Mouse (Mus musculus) liver, postnatal 0 days (tissue): Measurements from ENCODE around the gene Foxs1. TPM values are rescaled to one million over a fixed set of nuclear protein-coding genes. Genes with fewer than 3 reads are reported as not detected.

Experiments
- ATAC-seq: fragments of 200-750 bp; cut with Nextera tagmentation; 2 replicates; pipeline ENCODE4 v1.8.0; 2017; ENCODE audit warnings: mild to moderate bottlenecking, moderate library complexity
- DNase-seq: peaks from one replicate; pipeline ENCODE4 v3.0.0-alpha.2; 2016
- H3K27ac ChIP-seq: fragments of 300-500 bp; sonication (generic); 2 replicates; pipeline ENCODE4 v1.5.1; 2014; ENCODE audit warnings: antibody characterized with exemption, moderate library complexity, mild to moderate bottlenecking, low read depth
- H3K27me3 ChIP-seq: fragments of 300-500 bp; sonication (generic); 2 replicates; pipeline ENCODE4 v1.6.1; 2014; ENCODE audit warnings: low read length, control low read depth, mixed read lengths; ENCODE audit not compliant: insufficient read depth
- H3K36me3 ChIP-seq: fragments of 300-500 bp; sonication (generic); replicated peaks from 2 replicates; pipeline ENCODE4 v1.6.1; 2014; ENCODE audit warnings: mild to moderate bottlenecking, control low read depth, low read length, moderate library complexity, mixed read lengths; ENCODE audit not compliant: insufficient read depth
- H3K4me1 ChIP-seq: fragments of 300-500 bp; sonication (generic); 2 replicates; pipeline ENCODE4 v1.6.1; 2014; ENCODE audit warnings: antibody characterized with exemption, mild to moderate bottlenecking, control low read depth; ENCODE audit not compliant: insufficient read depth
- H3K4me2 ChIP-seq: fragments of 300-500 bp; sonication (generic); 2 replicates; pipeline ENCODE4 v1.6.1; 2014; ENCODE audit warnings: low read depth, mild to moderate bottlenecking, low read length, moderate library complexity, mixed read lengths
- H3K4me3 ChIP-seq: fragments of 300-500 bp; sonication (generic); 2 replicates; pipeline ENCODE4 v1.5.1; 2014; ENCODE audit warnings: low read depth, low read length
- H3K9ac ChIP-seq: fragments of 300-500 bp; sonication (generic); replicated peaks from 2 replicates; pipeline ENCODE4 v1.6.1; 2014; ENCODE audit warnings: mild to moderate bottlenecking, moderate library complexity
- H3K9me3 ChIP-seq: fragments of 300-500 bp; sonication (generic); 2 replicates; pipeline ENCODE4 v1.6.1; 2016; ENCODE audit warnings: mild to moderate bottlenecking, control low read depth, low read length, mixed read lengths
- CTCF ChIP-seq: sonication (generic); IDR thresholded peaks from 2 replicates; pipeline ENCODE4 v1.5.1; 2016; ENCODE audit warnings: antibody characterized with exemption, low read depth
- EP300 ChIP-seq: IDR thresholded peaks from 2 replicates; pipeline ENCODE4 v1.6.1; 2016; ENCODE audit warnings: antibody characterized with exemption, low read depth, mild to moderate bottlenecking
- WGBS: fragments of 180-500 bp; shearing (Covaris S2); extraction: QIAGEN DNeasy Blood & Tissue Kit; methylation state at CpG from one replicate; pipeline ENCODE4 v1.1.7; 2014; ENCODE audit not compliant: insufficient replicate concordance; 5-methylcytosine and 5-hydroxymethylcytosine counted together
- polyA plus RNA-seq: library from polyadenylated mRNA; unstranded; fragments of >200 nt; fragmentation: Nextera tagmentation; extraction: Ambion mirVana; gene quantifications from 2 replicates; pipeline ENCODE4 v1.2.1, GENCODE M21; 2015

Foxs1 gene
- polyA plus RNA-seq, 1 experiment from 2014 or later = 0.74 TPM

DNA sequence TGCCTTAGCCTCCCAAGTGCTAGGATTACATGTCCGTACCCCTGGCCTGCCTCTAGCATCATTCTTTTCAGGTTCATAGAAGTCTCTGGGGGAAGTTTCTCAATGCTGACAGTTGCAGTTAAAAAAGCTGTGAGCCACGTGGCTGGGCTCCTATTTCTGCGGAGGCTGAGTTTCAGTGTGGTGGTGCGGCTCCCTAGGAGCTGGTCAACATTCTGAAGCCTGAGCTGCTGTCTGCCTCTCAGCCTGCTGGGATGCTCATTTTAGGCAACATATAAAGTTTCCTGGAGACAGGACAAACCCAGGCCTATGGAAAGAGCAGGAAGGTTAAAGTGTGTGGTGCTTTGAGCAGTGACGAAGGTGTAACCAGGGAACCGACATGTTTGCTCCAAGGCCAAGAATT, 34.0 kb downstream of the Foxs1 start:
- H3K27me3 ChIP-seq = no peaks in the 10 kb centered on the region
- no peak for DNase-seq
- no peak for ATAC-seq
- 77% methylated on average over 6 of the region's 6 CpGs for WGBS
- no peaks in the 10 kb centered on the region for H3K4me1 ChIP-seq
- no peaks in the 10 kb centered on the region for H3K9me3 ChIP-seq
- no peak overlapping the region for H3K4me3 ChIP-seq
- no peak overlapping the region for H3K9ac ChIP-seq
- H3K36me3 ChIP-seq = peaks cover 13% of the 10 kb centered on the region
- no peak overlapping the region for H3K4me2 ChIP-seq
- TF ChIP-seq EP300 (no peak), CTCF (no peak)
- H3K27ac ChIP-seq = no peak overlapping the region

DNA sequence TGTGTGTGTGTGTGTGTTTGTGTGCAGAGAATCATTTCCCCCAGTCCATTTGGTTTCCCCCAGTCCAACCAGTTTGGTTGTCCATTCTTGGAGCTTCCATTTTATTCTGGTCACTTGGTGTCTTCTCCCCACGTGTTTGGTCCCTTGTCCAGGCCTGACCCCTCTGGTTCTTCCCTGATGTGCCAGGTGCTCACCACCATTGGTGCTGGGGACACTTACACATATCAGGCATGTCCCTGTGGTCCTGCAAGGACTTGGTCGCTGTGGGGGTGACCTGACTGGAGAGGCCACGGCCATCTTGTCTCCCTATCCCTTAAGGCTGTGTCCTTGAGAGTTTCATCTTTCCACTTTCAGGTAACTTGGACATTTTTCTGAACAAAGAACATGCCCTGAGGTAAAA, 36.1 kb downstream of the Foxs1 start:
- H3K27ac ChIP-seq = no peak overlapping the region
- no peaks in the 10 kb centered on the region for H3K4me1 ChIP-seq
- H3K36me3 ChIP-seq = peaks cover 34% of the 10 kb centered on the region
- H3K27me3 ChIP-seq = no peaks in the 10 kb centered on the region
- no peak for ATAC-seq
- TF ChIP-seq EP300 (no peak), CTCF (no peak)
- no peak overlapping the region for H3K4me3 ChIP-seq
- DNase-seq = no peak
- WGBS = 80% methylated on average over 3 of the region's 3 CpGs
- H3K4me2 ChIP-seq = no peak overlapping the region
- no peak overlapping the region for H3K9ac ChIP-seq
- no peaks in the 10 kb centered on the region for H3K9me3 ChIP-seq

DNA sequence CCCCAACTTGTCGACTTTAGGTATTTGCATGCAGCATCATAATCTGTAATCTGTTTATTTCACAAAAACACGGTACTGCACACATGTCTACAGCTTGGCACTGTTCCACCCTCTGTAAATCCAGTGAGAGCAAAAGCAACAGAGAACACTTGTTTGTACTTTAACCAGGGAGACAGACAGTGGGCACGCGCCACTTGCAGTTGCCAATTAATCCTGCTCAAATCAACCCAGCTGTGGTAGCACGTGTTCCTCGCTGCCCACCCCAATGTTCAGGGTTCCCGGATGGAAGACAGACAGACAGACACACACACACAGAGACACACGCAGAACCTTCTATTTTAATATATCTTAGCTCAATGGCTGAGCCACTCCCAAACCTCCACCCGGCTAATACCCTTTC, 37.2 kb downstream of the Foxs1 start:
- 92% methylated on average over 9 of the region's 9 CpGs for WGBS
- no peak overlapping the region for H3K4me3 ChIP-seq
- no peaks in the 10 kb centered on the region for H3K9me3 ChIP-seq
- no peak overlapping the region for H3K4me2 ChIP-seq
- H3K4me1 ChIP-seq = no peaks in the 10 kb centered on the region
- DNase-seq = no peak
- H3K9ac ChIP-seq = no peak overlapping the region
- peaks cover 44% of the 10 kb centered on the region for H3K36me3 ChIP-seq
- no peak overlapping the region for H3K27ac ChIP-seq
- no peak for TF ChIP-seq CTCF
- H3K27me3 ChIP-seq = no peaks in the 10 kb centered on the region
- ATAC-seq = no peak

DNA sequence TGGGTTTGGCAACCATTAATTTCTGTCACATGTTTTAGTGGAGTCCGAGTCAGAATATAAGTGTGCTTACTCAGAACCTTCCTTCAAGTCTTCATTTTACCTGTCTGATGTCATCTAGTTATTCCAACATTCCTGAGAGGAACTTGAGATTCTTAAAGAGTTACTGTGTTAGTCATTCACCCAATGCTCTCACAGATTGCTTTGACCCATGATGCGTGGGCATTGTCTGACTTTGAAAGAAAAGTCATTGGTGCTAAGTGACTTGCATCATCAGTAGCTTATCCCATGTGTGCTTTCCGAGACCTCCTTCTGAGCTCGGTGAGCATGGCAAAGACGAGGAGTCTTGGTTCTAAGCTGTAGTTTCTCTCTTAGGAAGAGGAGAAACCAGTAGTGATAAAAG, 44.2 kb downstream of the Foxs1 start:
- no peak for ATAC-seq
- TF ChIP-seq CTCF (no peak), EP300 (no peak)
- no peaks in the 10 kb centered on the region for H3K9me3 ChIP-seq
- no peaks in the 10 kb centered on the region for H3K27me3 ChIP-seq
- DNase-seq = no peak
- H3K36me3 ChIP-seq = peaks cover 94% of the 10 kb centered on the region
- H3K27ac ChIP-seq = no peak overlapping the region
- 93% methylated on average over 5 of the region's 5 CpGs for WGBS
- no peaks in the 10 kb centered on the region for H3K4me1 ChIP-seq
- no peak overlapping the region for H3K9ac ChIP-seq
- H3K4me3 ChIP-seq = no peak overlapping the region
- H3K4me2 ChIP-seq = no peak overlapping the region

DNA sequence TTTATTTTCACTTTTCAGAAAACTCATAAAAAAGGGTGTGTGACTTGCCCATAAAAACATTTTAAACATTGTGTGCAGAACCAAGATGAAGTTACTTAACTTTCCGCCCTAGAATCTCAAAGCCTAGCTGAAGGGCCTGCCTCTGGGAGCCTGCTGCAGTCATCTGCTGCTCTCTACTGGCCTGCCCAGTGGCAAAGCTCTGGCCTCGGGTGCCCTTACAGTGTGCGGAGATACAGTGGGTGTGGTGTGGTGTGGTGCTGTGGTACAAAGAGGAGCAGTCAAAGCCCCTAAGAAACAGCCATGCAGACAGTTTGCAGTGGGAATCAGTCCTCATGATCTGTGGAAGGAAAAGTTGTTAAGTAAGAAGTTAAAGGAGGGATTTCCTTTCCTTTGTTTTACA, 45.8 kb downstream of the Foxs1 start:
- Histone ChIP-seq H3K4me3 (no peak overlapping the region), H3K4me1 (no peaks in the 10 kb centered on the region), H3K27ac (no peak overlapping the region), H3K9ac (no peak overlapping the region), H3K36me3 (peaks cover 91% of the 10 kb centered on the region), H3K4me2 (no peak overlapping the region), H3K9me3 (no peaks in the 10 kb centered on the region), H3K27me3 (no peaks in the 10 kb centered on the region)
- 84% methylated on average over 3 of the region's 3 CpGs for WGBS
- TF ChIP-seq EP300 (no peak), CTCF (no peak)
- DNase-seq (no peak), ATAC-seq (no peak)

DNA sequence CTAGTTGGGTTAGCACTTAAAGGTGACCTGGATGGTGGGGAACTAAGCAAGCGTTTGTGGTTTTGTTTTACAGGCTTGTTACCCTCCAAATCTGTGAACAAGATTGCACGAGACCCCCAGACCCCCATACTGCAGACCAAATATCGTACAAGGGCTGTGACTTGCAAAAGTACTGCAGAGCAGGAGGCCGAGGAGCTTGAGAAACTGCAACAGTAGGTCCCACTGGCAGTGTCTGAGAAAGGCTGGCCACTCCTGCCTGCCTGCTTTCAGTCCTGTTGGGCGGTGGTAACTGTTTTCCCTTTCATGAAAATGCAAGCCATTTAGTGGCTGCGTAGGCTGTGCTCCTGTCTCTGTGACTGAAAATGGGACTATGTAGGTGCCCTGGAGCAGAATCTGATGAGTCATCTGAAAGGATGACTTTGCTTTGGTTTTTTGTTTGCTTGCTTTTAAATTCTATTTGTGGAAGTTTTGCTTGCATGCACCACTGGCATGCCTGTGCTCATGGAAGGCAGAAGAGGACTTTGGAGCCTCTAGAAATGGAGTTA, 48.8 kb downstream of the Foxs1 start:
- H3K4me3 ChIP-seq = no peak overlapping the region
- no peaks in the 10 kb centered on the region for H3K9me3 ChIP-seq
- no peaks in the 10 kb centered on the region for H3K27me3 ChIP-seq
- H3K4me1 ChIP-seq = no peaks in the 10 kb centered on the region
- H3K4me2 ChIP-seq = no peak overlapping the region
- H3K36me3 ChIP-seq = peaks cover 93% of the 10 kb centered on the region
- no peak overlapping the region for H3K27ac ChIP-seq
- no peak for DNase-seq
- no peak for TF ChIP-seq EP300
- no peak for TF ChIP-seq CTCF
- no peak for ATAC-seq
- 93% methylated on average over 6 of the region's 6 CpGs for WGBS
- no peak overlapping the region for H3K9ac ChIP-seq

Other genes with a start within 250 kb of the Foxs1 start
- 12.8 TPM in 2 replicates for gene Mcts2, start 246.2 kb downstream of the Foxs1 start, polyA plus RNA-seq
- gene Id1, start 197.0 kb downstream of the Foxs1 start, polyA plus RNA-seq = 39.7 and 40.4 TPM in 2 replicates
- 0.56 and 1.0 TPM in 2 replicates for gene Cox4i2, start 179.0 kb downstream of the Foxs1 start, polyA plus RNA-seq
- gene Bcl2l1, start 101.5 kb downstream of the Foxs1 start, polyA plus RNA-seq = 84.2 and 84.4 TPM in 2 replicates
- 20.7 and 25.8 TPM in 2 replicates for gene Tpx2, start 85.2 kb downstream of the Foxs1 start, polyA plus RNA-seq
- 0.25 TPM in 1 of 2 replicates, not detected in the other for gene Mylk2, start 21.9 kb downstream of the Foxs1 start, polyA plus RNA-seq
- not detected in 2 replicates for gene Dusp15, start 18.5 kb upstream of the Foxs1 start, polyA plus RNA-seq
- 0.18 and 0.31 TPM in 2 replicates for gene Ttll9, start 29.3 kb upstream of the Foxs1 start, polyA plus RNA-seq
- gene Pdrg1, start 82.2 kb upstream of the Foxs1 start, polyA plus RNA-seq = 26.0 and 26.2 TPM in 2 replicates
- not detected in 2 replicates for gene Xkr7, start 98.6 kb upstream of the Foxs1 start, polyA plus RNA-seq
- 0.89 and 1.1 TPM in 2 replicates for gene Ccm2l, start 132.7 kb upstream of the Foxs1 start, polyA plus RNA-seq
- gene Hck, start 175.3 kb upstream of the Foxs1 start, polyA plus RNA-seq = 13.3 and 14.0 TPM in 2 replicates
- gene Tm9sf4, start 228.1 kb upstream of the Foxs1 start, polyA plus RNA-seq = 24.4 and 24.7 TPM in 2 replicates